Mouse (Mus musculus) liver, embryonic 11.5 days (tissue): ENCODE measurements around the gene Rabl6. TPM values are rescaled to one million over a fixed set of nuclear protein-coding genes. Genes with fewer than 3 reads are reported as not detected.

Experiments
- ATAC-seq: fragments of 200-750 bp; cut with Nextera tagmentation; replicated peaks from 2 replicates; pipeline ENCODE4 v1.8.0; 2017; ENCODE audit warnings: moderate number of reproducible peaks, mild to moderate bottlenecking, moderate TSS enrichment, moderate library complexity; ENCODE audit not compliant: low FRiP score
- DNase-seq: peaks from one replicate; pipeline ENCODE4 v3.0.0-alpha.2; 2017; ENCODE audit warnings: low spot score
- H3K27ac ChIP-seq: fragments of 300-500 bp; sonication (generic); 2 replicates; pipeline ENCODE4 v1.5.1; 2014; ENCODE audit warnings: mild to moderate bottlenecking, low read depth, low read length, control low read depth
- H3K27me3 ChIP-seq: fragments of 300-500 bp; sonication (generic); replicated peaks from 2 replicates; pipeline ENCODE4 v1.6.1; 2014; ENCODE audit warnings: low read length, mixed read lengths; ENCODE audit not compliant: control insufficient read depth, insufficient read depth
- H3K36me3 ChIP-seq: fragments of 300-500 bp; sonication (generic); 2 replicates; pipeline ENCODE4 v1.6.1; 2014; ENCODE audit warnings: mild to moderate bottlenecking, low read length, moderate library complexity, mixed read lengths; ENCODE audit not compliant: control insufficient read depth, insufficient read depth
- H3K4me1 ChIP-seq: fragments of 300-500 bp; sonication (generic); replicated peaks from 2 replicates; pipeline ENCODE4 v1.6.1; 2014; ENCODE audit warnings: low read length, mixed read lengths; ENCODE audit not compliant: control insufficient read depth, insufficient read depth
- H3K4me2 ChIP-seq: fragments of 300-500 bp; sonication (generic); 2 replicates; pipeline ENCODE4 v1.6.1; 2014; ENCODE audit warnings: mild to moderate bottlenecking, control low read depth, moderate library complexity
- H3K4me3 ChIP-seq: fragments of 300-500 bp; sonication (generic); 2 replicates; pipeline ENCODE4 v1.5.1; 2014; ENCODE audit warnings: low read depth, low read length, control low read depth
- H3K9ac ChIP-seq: fragments of 300-500 bp; sonication (generic); 2 replicates; pipeline ENCODE4 v1.6.1; 2014; ENCODE audit warnings: low read depth, low read length, control low read depth
- H3K9me3 ChIP-seq: fragments of 300-500 bp; sonication (generic); 2 replicates; pipeline ENCODE4 v1.6.1; 2016; ENCODE audit warnings: low read length, inconsistent platforms, mixed read lengths; ENCODE audit not compliant: control insufficient read depth
- WGBS: fragments of 180-500 bp; shearing (Covaris S2); extraction: QIAGEN DNeasy Blood & Tissue Kit; methylation state at CpG from one replicate; pipeline ENCODE4 v1.1.7; 2014; 5-methylcytosine and 5-hydroxymethylcytosine counted together
- polyA plus RNA-seq: library from polyadenylated mRNA; unstranded; fragments of >200 nt; fragmentation: Nextera tagmentation; extraction: Ambion mirVana; gene quantifications from 2 replicates; pipeline ENCODE4 v1.2.1, GENCODE M21; 2014

The Rabl6 gene
- polyA plus RNA-seq, 1 experiment from 2014 or later, result 67.7 TPM

GRCm38 (mm10) chr2:25608671-25609070 is 350 bp upstream of the Rabl6 start:
- no peak; the same call in 1 of the 2 replicates for ATAC-seq
- peak overlapping the region; percentile 78 for H3K4me2 ChIP-seq

GRCm38 (mm10) chr2:25602526-25602925 is 5.8 kb downstream of the Rabl6 start:
- Histone ChIP-seq H3K4me3 (no peak overlapping the region), H3K27ac (no peak overlapping the region), H3K9ac (no peak overlapping the region), H3K9me3 (no peaks in the 10 kb centered on the region), H3K4me2 (no peak overlapping the region), H3K4me1 (peaks cover 14% of the 10 kb centered on the region), H3K36me3 (peaks cover 35% of the 10 kb centered on the region), H3K27me3 (no peaks in the 10 kb centered on the region)
- WGBS, result 94% methylated on average over 5 of the region's 5 CpGs
- ATAC-seq (no peak), DNase-seq (no peak)

More at GRCm38 (mm10) chr2:25608671-25609070, 350 bp upstream of the Rabl6 start:
- Histone ChIP-seq H3K27ac (no peak overlapping the region), H3K4me3 (peak overlapping the region; percentile 77), H3K9me3 (no peaks in the 10 kb centered on the region), H3K36me3 (no peaks in the 10 kb centered on the region), H3K9ac (no peak overlapping the region; the same call in 1 of the 2 replicates), H3K4me1 (peaks cover 17% of the 10 kb centered on the region), H3K27me3 (peaks cover 11% of the 10 kb centered on the region)
- 55% methylated on average over 10 of the region's 10 CpGs for WGBS
- DNase-seq, result no peak

GRCm38 (mm10) chr2:25600037-25600436 is 8.3 kb downstream of the Rabl6 start:
- Histone ChIP-seq H3K4me2 (no peak overlapping the region), H3K27ac (no peak overlapping the region), H3K9me3 (no peaks in the 10 kb centered on the region), H3K4me3 (no peak overlapping the region), H3K4me1 (no peaks in the 10 kb centered on the region), H3K36me3 (peaks cover 56% of the 10 kb centered on the region), H3K9ac (no peak overlapping the region), H3K27me3 (no peaks in the 10 kb centered on the region)
- WGBS, result 84% methylated on average over 2 of the region's 2 CpGs
- DNase-seq (no peak), ATAC-seq (no peak; the same call in 1 of the 2 replicates)

- Histone ChIP-seq H3K4me3 (no peak overlapping the region), H3K9ac (no peak overlapping the region), H3K27me3 (no peaks in the 10 kb centered on the region), H3K36me3 (peaks cover 61% of the 10 kb centered on the region), H3K27ac (no peak overlapping the region), H3K4me2 (no peak overlapping the region), H3K4me1 (no peaks in the 10 kb centered on the region), H3K9me3 (no peaks in the 10 kb centered on the region)
- DNase-seq (no peak), ATAC-seq (no peak)
- 84% methylated on average over 1 of the region's 1 CpGs for WGBS
These were observed 9.6 kb downstream of the Rabl6 start for GRCm38 (mm10) chr2:25598749-25599148.

- DNase-seq, result no peak
- H3K27me3 ChIP-seq, result no peaks in the 10 kb centered on the region
- ATAC-seq, result no peak
- H3K27ac ChIP-seq, result no peak overlapping the region
- WGBS, result 87% methylated on average over 5 of the region's 5 CpGs
- H3K9me3 ChIP-seq, result no peaks in the 10 kb centered on the region
- peaks cover 74% of the 10 kb centered on the region for H3K36me3 ChIP-seq
- no peak overlapping the region for H3K4me3 ChIP-seq
- H3K4me2 ChIP-seq, result no peak overlapping the region
- no peaks in the 10 kb centered on the region for H3K4me1 ChIP-seq
- no peak overlapping the region for H3K9ac ChIP-seq
These were observed 11.4 kb downstream of the Rabl6 start for GRCm38 (mm10) chr2:25596765-25597510.

- peaks cover 50% of the 10 kb centered on the region for H3K36me3 ChIP-seq
- no peak overlapping the region for H3K27ac ChIP-seq
- no peaks in the 10 kb centered on the region for H3K27me3 ChIP-seq
- WGBS, result 78% methylated on average over 2 of the region's 2 CpGs
- H3K9me3 ChIP-seq, result no peaks in the 10 kb centered on the region
- H3K4me3 ChIP-seq, result no peak overlapping the region
- no peak overlapping the region for H3K9ac ChIP-seq
- H3K4me2 ChIP-seq, result no peak overlapping the region
- ATAC-seq, result no peak
- H3K4me1 ChIP-seq, result no peaks in the 10 kb centered on the region
- DNase-seq, result no peak
These were observed 16.5 kb downstream of the Rabl6 start for GRCm38 (mm10) chr2:25591863-25592262.

GRCm38 (mm10) chr2:25588227-25588907 is 20.0 kb downstream of the Rabl6 start:
- WGBS, result 85% methylated on average over 8 of the region's 8 CpGs
- Histone ChIP-seq H3K36me3 (peaks cover 35% of the 10 kb centered on the region), H3K9ac (no peak overlapping the region), H3K4me1 (no peaks in the 10 kb centered on the region), H3K4me3 (no peak overlapping the region), H3K27me3 (no peaks in the 10 kb centered on the region), H3K27ac (no peak overlapping the region), H3K4me2 (no peak overlapping the region), H3K9me3 (no peaks in the 10 kb centered on the region)
- DNase-seq, result no peak
- ATAC-seq, result no peak

- Histone ChIP-seq H3K4me2 (no peak overlapping the region), H3K4me3 (no peak overlapping the region), H3K9ac (no peak overlapping the region), H3K27ac (no peak overlapping the region), H3K36me3 (peaks cover 26% of the 10 kb centered on the region), H3K9me3 (no peaks in the 10 kb centered on the region), H3K27me3 (no peaks in the 10 kb centered on the region), H3K4me1 (peaks cover 9% of the 10 kb centered on the region)
- no peak for DNase-seq
- ATAC-seq, result no peak
- 91% methylated on average over 8 of the region's 8 CpGs for WGBS
These were observed 21.0 kb downstream of the Rabl6 start for GRCm38 (mm10) chr2:25587290-25587689.

GRCm38 (mm10) chr2:25585601-25586000 is 22.7 kb downstream of the Rabl6 start:
- Histone ChIP-seq H3K4me3 (no peak overlapping the region), H3K27ac (no peak overlapping the region), H3K4me1 (peaks cover 19% of the 10 kb centered on the region), H3K9ac (no peak overlapping the region), H3K9me3 (no peaks in the 10 kb centered on the region), H3K36me3 (peaks cover 19% of the 10 kb centered on the region), H3K27me3 (peaks cover 6% of the 10 kb centered on the region), H3K4me2 (no peak overlapping the region)
- ATAC-seq (no peak), DNase-seq (no peak)
- WGBS, result 87% methylated on average over 3 of the region's 3 CpGs
